Mouse (Mus musculus) bone marrow, adult 2 months (tissue): Measurements from ENCODE around the gene Cpvl.

Source experiments
- CTCF ChIP-seq: fragments of 200-500 bp; IDR thresholded peaks from 2 replicates; pipeline ENCODE4 v1.5.1; 2011; ENCODE audit warnings: low read length, control low read depth; ENCODE audit not compliant: control insufficient read depth, insufficient read depth
- POLR2A ChIP-seq: fragments of 200-500 bp; IDR thresholded peaks from 2 replicates; pipeline ENCODE4 v1.6.1; 2011; ENCODE audit warnings: low read depth, mild to moderate bottlenecking, control low read depth, low read length, borderline replicate concordance; ENCODE audit not compliant: control insufficient read depth

DNA sequence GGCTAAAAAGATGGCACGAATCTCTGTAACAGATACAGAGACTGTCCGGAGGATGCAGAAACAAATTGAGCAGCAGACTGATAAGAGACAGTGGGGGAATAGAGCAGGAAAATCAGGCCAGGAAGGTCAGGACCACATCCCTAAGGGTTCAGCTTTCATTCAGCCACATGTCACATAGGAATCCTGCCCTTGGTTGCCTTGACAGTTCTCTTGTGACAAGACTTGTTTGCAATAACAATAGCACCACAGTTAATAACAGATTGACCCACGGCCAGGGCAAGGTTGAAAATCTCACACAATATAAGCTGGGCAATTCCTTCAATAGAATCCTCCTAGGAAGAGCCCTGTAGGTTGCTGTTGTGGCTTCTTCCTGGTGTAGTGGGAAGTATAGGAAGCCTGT, 68.5 kb downstream of the Cpvl start:
- no peak for TF ChIP-seq CTCF
- TF ChIP-seq POLR2A = no peak
